16 mouse cellular contexts compared by ENCODE assay signal in the genomic region with DNA sequence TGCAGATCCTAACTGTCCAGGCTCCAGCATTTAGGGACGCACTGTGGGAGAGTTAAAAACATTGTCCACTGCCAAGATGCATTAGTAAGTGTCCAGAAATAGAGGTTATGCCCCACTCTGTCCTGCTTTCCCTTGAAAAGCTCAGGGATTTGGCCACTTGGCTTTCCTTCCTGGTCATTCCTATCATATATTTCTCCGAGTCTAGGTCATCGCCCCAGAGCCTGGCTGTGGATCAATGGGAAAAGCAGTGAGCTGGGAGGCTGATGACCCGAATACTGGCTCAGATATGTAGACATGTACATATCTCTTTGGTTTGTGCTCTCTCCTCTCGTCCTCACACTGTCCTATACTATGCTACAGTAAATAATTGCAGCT.
A peak's percentile ranks its signal among the peaks of the same experiment; 100 is the strongest.
DNase-seq lines count a peak whose midpoint lies in the region; ATAC-seq and TF ChIP-seq lines count a peak whose summit lies in the region.
"Had no signal": no experiment of that assay in that cellular context is flagged by ENCODE, and none has a peak within 500 bp of the region (broad histone marks: within the 10 kb centered on the region; RNA-seq: fewer than 3 reads in every experiment).

No protein-coding gene starts in this region.

- H3K4me2 ChIP-seq in heart, embryonic 16.5 days (ENCODE audit: low read depth, low read length), result no peak overlapping the region
- no peak overlapping the region for H3K4me2 ChIP-seq in heart, embryonic 12.5 days
- no peak overlapping the region for H3K4me2 ChIP-seq in liver, embryonic 12.5 days
- H3K4me2 ChIP-seq: forebrain, embryonic 13.5 days; hindbrain, embryonic 12.5 days; intestine, embryonic 15.5 days; limb, embryonic 12.5 days; neural tube, embryonic 13.5 days had no signal

- no peaks in the 10 kb centered on the region for H3K36me3 ChIP-seq in heart, embryonic 16.5 days (ENCODE audit: control insufficient read depth, insufficient read depth)
- H3K36me3 ChIP-seq in heart, embryonic 12.5 days, result no peaks in the 10 kb centered on the region
- no peaks in the 10 kb centered on the region for H3K36me3 ChIP-seq in liver, adult 2 months (ENCODE audit: control insufficient read depth, insufficient read depth, low read length)
- H3K36me3 ChIP-seq in liver, embryonic 12.5 days, result no peaks in the 10 kb centered on the region
- H3K36me3 ChIP-seq: hindbrain, embryonic 12.5 days; intestine, embryonic 15.5 days; limb, embryonic 12.5 days; neural tube, embryonic 13.5 days had no signal

- no peak overlapping the region for H3K4me3 ChIP-seq in heart, embryonic 16.5 days (ENCODE audit: low read length)
- H3K4me3 ChIP-seq in heart, embryonic 12.5 days, result no peak overlapping the region
- H3K4me3 ChIP-seq in liver, adult 2 months (ENCODE audit: insufficient read depth, low read depth, low read length), result no peak overlapping the region
- no peak overlapping the region for H3K4me3 ChIP-seq in liver, embryonic 12.5 days
- H3K4me3 ChIP-seq: forebrain, embryonic 13.5 days; hindbrain, embryonic 12.5 days; intestine, embryonic 15.5 days; limb, embryonic 12.5 days; neural tube, embryonic 13.5 days had no signal

- 51% methylated on average over 5 of the region's 5 CpGs for WGBS in heart, embryonic 16.5 days
- 62% methylated on average over 5 of the region's 5 CpGs for WGBS in heart, embryonic 12.5 days
- WGBS in liver, adult 2 months, result 55% methylated on average over 5 of the region's 5 CpGs
- 53% methylated on average over 5 of the region's 5 CpGs for WGBS in liver, embryonic 12.5 days (ENCODE audit: insufficient replicate concordance)

- ATAC-seq in heart, embryonic 16.5 days (replicated peaks; ENCODE audit: extremely low read depth, insufficient read depth, low FRiP score), result peak; percentile 29; the same call in 1 of the 2 replicates
- ATAC-seq in heart, embryonic 12.5 days (ENCODE audit: insufficient number of reproducible peaks, low FRiP score), result no peak
- no peak for ATAC-seq in liver, embryonic 12.5 days
- ATAC-seq: activated CD4-positive, CD25-positive, alpha-beta regulatory T cell, adult 4 months; forebrain, embryonic 13.5 days; Patski had no signal

- no peak overlapping the region for H3K27ac ChIP-seq in heart, embryonic 16.5 days (ENCODE audit: low read length)
- H3K27ac ChIP-seq in heart, embryonic 12.5 days (ENCODE audit: poor library complexity, severe bottlenecking), result no peak overlapping the region
- H3K27ac ChIP-seq in liver, adult 2 months (replicated peaks; ENCODE audit: insufficient read depth, low read depth, low read length), result no peak overlapping the region
- H3K27ac ChIP-seq in liver, embryonic 12.5 days, result no peak overlapping the region
- H3K27ac ChIP-seq: forebrain, embryonic 13.5 days; hindbrain, embryonic 12.5 days; intestine, embryonic 15.5 days; limb, embryonic 12.5 days; neural tube, embryonic 13.5 days had no signal

- DNase-seq in liver, adult 2 months (ENCODE audit: extremely low read depth, low read depth, low spot score), result peak; percentile 52
- DNase-seq in retina, embryonic 14.5 days (ENCODE audit: low spot score), result peak; percentile 61
- no peak for DNase-seq in retina, postnatal 1 day
- no peak for DNase-seq in ovary, postnatal 14 days (ENCODE audit: low spot score)
- DNase-seq: adrenal gland, postnatal 25 days; thymus, adult 2 months had no signal

- H3K9me3 ChIP-seq in heart, embryonic 16.5 days (replicated peaks; ENCODE audit: control insufficient read depth, low read length), result no peaks in the 10 kb centered on the region
- no peaks in the 10 kb centered on the region for H3K9me3 ChIP-seq in heart, embryonic 12.5 days (replicated peaks)
- H3K9me3 ChIP-seq in liver, embryonic 12.5 days (replicated peaks), result no peaks in the 10 kb centered on the region
- H3K9me3 ChIP-seq: forebrain, embryonic 13.5 days; hindbrain, embryonic 12.5 days; intestine, embryonic 15.5 days; limb, embryonic 12.5 days; neural tube, embryonic 13.5 days had no signal

- no peaks in the 10 kb centered on the region for H3K79me2 ChIP-seq in liver, adult 2 months (ENCODE audit: control insufficient read depth, insufficient read depth, low read length)

- H3K9ac ChIP-seq in heart, embryonic 16.5 days (ENCODE audit: low read length), result no peak overlapping the region
- H3K9ac ChIP-seq in heart, embryonic 12.5 days, result no peak overlapping the region
- H3K9ac ChIP-seq in liver, adult 2 months (ENCODE audit: low read depth, low read length), result no peak overlapping the region
- no peak overlapping the region for H3K9ac ChIP-seq in liver, embryonic 12.5 days
- H3K9ac ChIP-seq: forebrain, embryonic 13.5 days; hindbrain, embryonic 12.5 days; intestine, embryonic 15.5 days; limb, embryonic 12.5 days; neural tube, embryonic 13.5 days had no signal

- TF ChIP-seq POLR2A in liver, adult 2 months (IDR thresholded peaks at IDR 0.05; ENCODE audit: extremely low read depth, insufficient read depth, low read length), result no peak

- TF ChIP-seq CTCF in liver, adult 2 months (IDR thresholded peaks at IDR 0.05; ENCODE audit: low read depth, low read length), result no peak

- H3K4me1 ChIP-seq in heart, embryonic 16.5 days (ENCODE audit: control insufficient read depth, insufficient read depth, low read length), result no peaks in the 10 kb centered on the region; the same call in 1 of the 2 replicates
- H3K4me1 ChIP-seq in heart, embryonic 12.5 days (replicated peaks), result no peaks in the 10 kb centered on the region
- no peaks in the 10 kb centered on the region for H3K4me1 ChIP-seq in liver, adult 2 months (ENCODE audit: control insufficient read depth, insufficient read depth, low read length)
- no peaks in the 10 kb centered on the region for H3K4me1 ChIP-seq in liver, embryonic 12.5 days
- H3K4me1 ChIP-seq: intestine, embryonic 15.5 days had no signal

- no peaks in the 10 kb centered on the region for H3K27me3 ChIP-seq in heart, embryonic 16.5 days (ENCODE audit: control insufficient read depth, insufficient read depth, low read length)
- H3K27me3 ChIP-seq in heart, embryonic 12.5 days (replicated peaks), result no peaks in the 10 kb centered on the region
- no peaks in the 10 kb centered on the region for H3K27me3 ChIP-seq in liver, adult 2 months (ENCODE audit: control insufficient read depth, insufficient read depth, low read length)
- H3K27me3 ChIP-seq in liver, embryonic 12.5 days (replicated peaks), result no peaks in the 10 kb centered on the region
- H3K27me3 ChIP-seq: forebrain, embryonic 13.5 days; hindbrain, embryonic 12.5 days; intestine, embryonic 15.5 days; limb, embryonic 12.5 days; neural tube, embryonic 13.5 days; Patski had no signal

Comparison
In these comparisons a context has a peak if more than half of its experiments do, and no peak if none do; other contexts are left out.
1. DNase-seq: peak in liver, adult 2 months (single experiment) and retina, embryonic 14.5 days (single experiment); none in retina, postnatal 1 day (single experiment) and ovary, postnatal 14 days (single experiment).